Mouse (Mus musculus) bone marrow macrophage, adult 2 months (primary cell): ENCODE measurements around the gene Cdh13.

Experiments used
- CTCF ChIP-seq: IDR thresholded peaks from 2 replicates; pipeline ENCODE4 v1.5.1; 2012; ENCODE audit warnings: low read depth, mild to moderate bottlenecking, low read length, moderate library complexity
- POLR2A ChIP-seq: IDR thresholded peaks from 2 replicates; pipeline ENCODE4 v1.6.1; 2012; ENCODE audit warnings: mild to moderate bottlenecking, low read depth, low read length, borderline replicate concordance

DNA sequence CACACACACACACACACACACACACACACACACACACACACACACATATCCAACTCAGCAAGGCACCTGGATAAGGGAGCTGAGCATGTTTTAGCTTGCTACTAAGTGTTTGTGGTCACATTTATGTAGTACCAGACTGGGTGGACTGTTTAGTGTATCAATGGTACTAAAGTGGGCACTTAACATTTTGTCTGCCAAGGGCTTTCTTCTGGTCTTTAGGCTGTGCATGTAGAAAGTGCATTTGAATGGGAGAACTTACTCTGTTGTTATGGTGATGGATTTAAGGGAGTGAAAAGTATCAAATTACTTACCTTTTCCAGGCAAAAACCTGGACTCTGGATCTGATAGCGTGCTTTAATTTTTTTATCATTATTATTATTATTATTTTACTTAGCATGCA lies 240.4 kb downstream of the Cdh13 start:
- TF ChIP-seq CTCF, result no peak
- TF ChIP-seq POLR2A, result no peak
